Mouse (Mus musculus) liver, postnatal 0 days (tissue): ENCODE measurements around the gene Gm49027. TPM values are rescaled to one million over a fixed set of nuclear protein-coding genes. Genes with fewer than 3 reads are reported as not detected.

Source experiments
- ATAC-seq: fragments of 200-750 bp; cut with Nextera tagmentation; 2 replicates; pipeline ENCODE4 v1.8.0; 2017; ENCODE audit warnings: mild to moderate bottlenecking, moderate library complexity
- DNase-seq: peaks from one replicate; pipeline ENCODE4 v3.0.0-alpha.2; 2016
- H3K27ac ChIP-seq: fragments of 300-500 bp; sonication (generic); 2 replicates; pipeline ENCODE4 v1.5.1; 2014; ENCODE audit warnings: antibody characterized with exemption, moderate library complexity, mild to moderate bottlenecking, low read depth
- H3K27me3 ChIP-seq: fragments of 300-500 bp; sonication (generic); 2 replicates; pipeline ENCODE4 v1.6.1; 2014; ENCODE audit warnings: low read length, control low read depth, mixed read lengths; ENCODE audit not compliant: insufficient read depth
- H3K36me3 ChIP-seq: fragments of 300-500 bp; sonication (generic); replicated peaks from 2 replicates; pipeline ENCODE4 v1.6.1; 2014; ENCODE audit warnings: mild to moderate bottlenecking, control low read depth, low read length, moderate library complexity, mixed read lengths; ENCODE audit not compliant: insufficient read depth
- H3K4me1 ChIP-seq: fragments of 300-500 bp; sonication (generic); 2 replicates; pipeline ENCODE4 v1.6.1; 2014; ENCODE audit warnings: antibody characterized with exemption, mild to moderate bottlenecking, control low read depth; ENCODE audit not compliant: insufficient read depth
- H3K4me2 ChIP-seq: fragments of 300-500 bp; sonication (generic); 2 replicates; pipeline ENCODE4 v1.6.1; 2014; ENCODE audit warnings: low read depth, mild to moderate bottlenecking, low read length, moderate library complexity, mixed read lengths
- H3K4me3 ChIP-seq: fragments of 300-500 bp; sonication (generic); 2 replicates; pipeline ENCODE4 v1.5.1; 2014; ENCODE audit warnings: low read depth, low read length
- H3K9ac ChIP-seq: fragments of 300-500 bp; sonication (generic); replicated peaks from 2 replicates; pipeline ENCODE4 v1.6.1; 2014; ENCODE audit warnings: mild to moderate bottlenecking, moderate library complexity
- H3K9me3 ChIP-seq: fragments of 300-500 bp; sonication (generic); 2 replicates; pipeline ENCODE4 v1.6.1; 2016; ENCODE audit warnings: mild to moderate bottlenecking, control low read depth, low read length, mixed read lengths
- CTCF ChIP-seq: sonication (generic); IDR thresholded peaks from 2 replicates; pipeline ENCODE4 v1.5.1; 2016; ENCODE audit warnings: antibody characterized with exemption, low read depth
- EP300 ChIP-seq: IDR thresholded peaks from 2 replicates; pipeline ENCODE4 v1.6.1; 2016; ENCODE audit warnings: antibody characterized with exemption, low read depth, mild to moderate bottlenecking
- WGBS: fragments of 180-500 bp; shearing (Covaris S2); extraction: QIAGEN DNeasy Blood & Tissue Kit; methylation state at CpG from one replicate; pipeline ENCODE4 v1.1.7; 2014; ENCODE audit not compliant: insufficient replicate concordance; 5-methylcytosine and 5-hydroxymethylcytosine counted together
- polyA plus RNA-seq: library from polyadenylated mRNA; unstranded; fragments of >200 nt; fragmentation: Nextera tagmentation; extraction: Ambion mirVana; gene quantifications from 2 replicates; pipeline ENCODE4 v1.2.1, GENCODE M21; 2015

Gene Gm49027
- polyA plus RNA-seq, 1 experiment from 2014 or later, result not detected

GRCm38 (mm10) chr5:123555693-123556092 is 30.4 kb upstream of the Gm49027 start:
- H3K4me2 ChIP-seq, result no peak overlapping the region
- no peak overlapping the region for H3K4me3 ChIP-seq
- H3K9me3 ChIP-seq, result no peaks in the 10 kb centered on the region
- no peaks in the 10 kb centered on the region for H3K27me3 ChIP-seq
- H3K27ac ChIP-seq, result no peak overlapping the region
- DNase-seq, result no peak
- H3K4me1 ChIP-seq, result no peaks in the 10 kb centered on the region
- no peak overlapping the region for H3K9ac ChIP-seq
- H3K36me3 ChIP-seq, result peaks cover 26% of the 10 kb centered on the region
- TF ChIP-seq CTCF (no peak), EP300 (no peak)
- peak; percentile 40; the same call in 1 of the 2 replicates for ATAC-seq
- WGBS, result 69% methylated on average over 7 of the region's 7 CpGs

- Histone ChIP-seq H3K9ac (no peak overlapping the region), H3K36me3 (peaks cover 59% of the 10 kb centered on the region), H3K9me3 (no peaks in the 10 kb centered on the region), H3K4me3 (no peak overlapping the region), H3K4me2 (no peak overlapping the region), H3K27me3 (no peaks in the 10 kb centered on the region), H3K27ac (no peak overlapping the region), H3K4me1 (no peaks in the 10 kb centered on the region)
- WGBS, result 92% methylated on average over 10 of the region's 10 CpGs
- ATAC-seq (no peak), DNase-seq (no peak)
- no peak for TF ChIP-seq EP300
- TF ChIP-seq CTCF, result no peak
These were observed 8.5 kb upstream of the Gm49027 start for GRCm38 (mm10) chr5:123533801-123534200.

- no peak for TF ChIP-seq CTCF
- no peak for TF ChIP-seq EP300
- DNase-seq (no peak), ATAC-seq (no peak)
- no peak overlapping the region for H3K27ac ChIP-seq
- no peak overlapping the region for H3K9ac ChIP-seq
- 90% methylated on average over 8 of the region's 8 CpGs for WGBS
- H3K9me3 ChIP-seq, result no peaks in the 10 kb centered on the region
- no peaks in the 10 kb centered on the region for H3K27me3 ChIP-seq
- no peak overlapping the region for H3K4me3 ChIP-seq
- peaks cover 3% of the 10 kb centered on the region; the same call in 1 of the 2 replicates for H3K4me1 ChIP-seq
- peaks cover 53% of the 10 kb centered on the region for H3K36me3 ChIP-seq
- no peak overlapping the region for H3K4me2 ChIP-seq
These were observed 4.8 kb upstream of the Gm49027 start for GRCm38 (mm10) chr5:123530056-123530455.

- H3K27me3 ChIP-seq, result no peaks in the 10 kb centered on the region
- no peak overlapping the region for H3K9ac ChIP-seq
- DNase-seq (no peak), ATAC-seq (no peak)
- no peak overlapping the region for H3K4me2 ChIP-seq
- TF ChIP-seq EP300 (no peak), CTCF (no peak)
- H3K4me3 ChIP-seq, result no peak overlapping the region
- H3K27ac ChIP-seq, result no peak overlapping the region
- peaks cover 9% of the 10 kb centered on the region for H3K4me1 ChIP-seq
- no peaks in the 10 kb centered on the region for H3K9me3 ChIP-seq
- H3K36me3 ChIP-seq, result peaks cover 45% of the 10 kb centered on the region
- WGBS, result 68% methylated on average over 7 of the region's 7 CpGs
These were observed 3.4 kb upstream of the Gm49027 start for GRCm38 (mm10) chr5:123528641-123529040.

- no peak for TF ChIP-seq EP300
- no peak for TF ChIP-seq CTCF
These were observed 718 bp upstream of the Gm49027 start for GRCm38 (mm10) chr5:123525916-123526495.

GRCm38 (mm10) chr5:123524393-123524750 is 916 bp downstream of the Gm49027 start:
- under 1% methylated on average over 25 of the region's 27 CpGs for WGBS
- peak overlapping the region; percentile 97 for H3K4me2 ChIP-seq
- DNase-seq (no peak), ATAC-seq (peak; percentile 93)
- no peaks in the 10 kb centered on the region for H3K9me3 ChIP-seq
- H3K9ac ChIP-seq, result peak overlapping the region; percentile 42; the same call in 1 of the 2 replicates
- no peaks in the 10 kb centered on the region for H3K27me3 ChIP-seq
- TF ChIP-seq CTCF, result peak; percentile 37
- TF ChIP-seq EP300, result no peak
- peak overlapping the region; percentile 83 for H3K4me3 ChIP-seq
- H3K27ac ChIP-seq, result no peak overlapping the region
- peaks cover 14% of the 10 kb centered on the region for H3K36me3 ChIP-seq
- peaks cover 14% of the 10 kb centered on the region for H3K4me1 ChIP-seq

More at GRCm38 (mm10) chr5:123525916-123526495, 718 bp upstream of the Gm49027 start:
- DNase-seq (no peak), ATAC-seq (no peak)
- peaks cover 25% of the 10 kb centered on the region for H3K36me3 ChIP-seq
- no peaks in the 10 kb centered on the region for H3K27me3 ChIP-seq
- no peak overlapping the region for H3K27ac ChIP-seq
- no peak overlapping the region for H3K4me3 ChIP-seq
- no peaks in the 10 kb centered on the region for H3K9me3 ChIP-seq
- peaks cover 14% of the 10 kb centered on the region for H3K4me1 ChIP-seq
- no peak overlapping the region for H3K4me2 ChIP-seq
- no peak overlapping the region for H3K9ac ChIP-seq
- 89% methylated on average over 9 of the region's 9 CpGs for WGBS
